Mouse (Mus musculus) adrenal gland, postnatal 10 days (tissue): ENCODE data around the gene Slc6a1. TPM values are rescaled to one million over a fixed set of nuclear protein-coding genes. Genes with fewer than 3 reads are reported as not detected.
"Not testable (repeated sequence)": the region's sequence is repeated elsewhere in the genome, so short reads cannot be mapped to it uniquely, and the experiment has no call there.

Experiments
- DNase-seq: peaks from one replicate; pipeline ENCODE4 v3.0.0; 2021; ENCODE audit warnings: mixed read lengths
- total RNA-seq, 2 experiments: library from RNA; stranded (reverse); gene quantifications; 2 replicates each; pipeline ENCODE4 v1.2.3; 2021

Slc6a1 gene
- total RNA-seq, 2 experiments from 2014 or later, result 0.06 to 0.27 TPM

DNA sequence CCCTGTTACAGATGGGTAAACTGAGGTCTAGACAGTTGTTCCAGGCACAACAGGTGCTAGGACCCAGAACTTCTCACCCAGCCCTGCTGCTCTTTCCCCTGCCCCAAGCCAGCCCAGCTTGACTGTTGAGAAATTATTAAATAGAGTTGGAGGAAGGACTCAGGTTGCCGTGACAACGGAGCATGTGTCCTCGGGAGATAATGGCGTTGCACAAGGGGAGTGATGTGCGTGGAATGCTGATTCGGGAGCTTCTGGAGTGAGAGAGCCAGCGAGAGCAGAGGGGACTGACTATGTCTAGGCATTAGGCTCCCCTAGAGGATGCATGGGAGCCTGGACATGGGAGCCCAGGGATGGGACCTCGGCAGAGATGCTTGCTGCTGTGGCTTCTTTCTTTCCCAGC, 7.7 kb downstream of the Slc6a1 start:
- DNase-seq, result peak; percentile 11

DNA sequence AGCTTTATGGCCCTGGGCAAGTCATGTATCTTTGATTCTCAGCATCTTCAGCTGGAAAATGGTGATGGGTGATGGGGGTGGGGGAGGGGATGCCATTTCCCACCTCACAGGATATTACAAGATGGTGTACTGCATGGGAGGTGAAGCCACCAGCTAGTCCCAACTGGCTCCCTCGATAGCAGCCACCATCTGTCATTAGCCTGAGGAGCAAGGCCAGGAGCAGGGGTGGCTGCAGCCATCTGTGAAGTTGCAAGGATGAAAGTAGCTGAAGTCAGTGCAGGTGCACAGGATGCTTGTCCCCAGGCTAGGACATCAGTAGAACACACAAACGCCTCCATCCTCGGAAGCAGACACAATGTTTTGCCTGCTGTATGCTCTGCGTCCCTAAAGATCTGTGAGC, 8.5 kb downstream of the Slc6a1 start:
- no peak for DNase-seq

DNA sequence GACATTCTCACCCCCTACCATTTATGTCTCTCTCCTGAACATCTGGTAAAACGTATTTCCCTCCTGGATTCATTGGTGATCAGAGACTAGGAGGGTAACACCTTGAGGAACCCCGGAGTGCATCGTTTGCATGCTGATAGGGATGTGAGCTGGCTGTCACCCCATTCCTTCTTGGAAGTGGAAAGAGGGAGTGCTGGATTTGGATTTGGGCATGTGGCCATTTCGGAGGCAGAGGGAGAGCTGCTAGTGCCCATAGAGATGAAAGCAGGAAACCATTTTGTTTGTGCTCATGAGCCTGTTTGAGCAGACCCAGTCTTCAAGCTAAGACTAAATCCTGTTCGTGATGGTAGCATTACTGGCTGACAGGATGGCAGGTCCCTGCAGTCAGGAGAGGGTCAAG, 9.0 kb downstream of the Slc6a1 start:
- no peak for DNase-seq

DNA sequence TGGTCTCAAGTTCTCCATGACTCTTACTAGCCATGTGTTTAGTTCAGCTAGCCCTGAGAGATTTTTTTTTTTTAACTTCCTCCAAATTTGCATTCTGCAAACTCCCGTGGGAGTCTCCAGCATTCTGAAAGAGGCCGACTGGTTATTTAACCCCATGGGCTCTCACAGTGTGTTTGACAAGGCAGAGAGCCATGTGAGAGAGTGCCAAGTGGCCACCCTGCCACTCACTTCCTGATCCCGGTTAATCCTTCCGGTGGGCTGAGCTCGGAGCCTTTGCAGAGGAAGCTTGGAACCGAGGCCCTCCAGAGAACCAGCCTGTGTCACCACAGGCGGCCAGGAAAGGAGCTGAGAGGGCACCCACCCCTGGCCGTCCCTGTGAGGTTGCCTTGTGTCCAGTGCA, 11.1 kb downstream of the Slc6a1 start:
- no peak for DNase-seq

DNA sequence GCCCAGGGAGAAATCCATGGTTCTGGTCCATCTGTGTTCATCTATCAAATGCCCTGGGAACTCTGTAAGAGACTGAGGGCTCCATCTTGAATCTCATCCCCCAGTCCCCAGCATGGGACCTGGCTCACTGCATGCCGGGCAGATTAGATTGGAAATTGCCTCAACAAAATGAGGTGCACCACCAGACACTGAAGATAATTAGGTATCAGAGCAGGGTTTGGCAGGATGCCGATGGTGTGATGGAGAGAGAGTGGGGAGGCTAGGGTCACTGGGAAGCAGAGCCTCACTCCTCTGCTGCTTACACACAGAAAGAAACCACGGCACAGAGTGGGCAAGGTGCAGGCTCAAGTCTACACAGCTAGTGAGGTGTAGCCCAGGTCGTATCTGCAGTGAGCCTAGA, 12.7 kb downstream of the Slc6a1 start:
- DNase-seq, result no peak

DNA sequence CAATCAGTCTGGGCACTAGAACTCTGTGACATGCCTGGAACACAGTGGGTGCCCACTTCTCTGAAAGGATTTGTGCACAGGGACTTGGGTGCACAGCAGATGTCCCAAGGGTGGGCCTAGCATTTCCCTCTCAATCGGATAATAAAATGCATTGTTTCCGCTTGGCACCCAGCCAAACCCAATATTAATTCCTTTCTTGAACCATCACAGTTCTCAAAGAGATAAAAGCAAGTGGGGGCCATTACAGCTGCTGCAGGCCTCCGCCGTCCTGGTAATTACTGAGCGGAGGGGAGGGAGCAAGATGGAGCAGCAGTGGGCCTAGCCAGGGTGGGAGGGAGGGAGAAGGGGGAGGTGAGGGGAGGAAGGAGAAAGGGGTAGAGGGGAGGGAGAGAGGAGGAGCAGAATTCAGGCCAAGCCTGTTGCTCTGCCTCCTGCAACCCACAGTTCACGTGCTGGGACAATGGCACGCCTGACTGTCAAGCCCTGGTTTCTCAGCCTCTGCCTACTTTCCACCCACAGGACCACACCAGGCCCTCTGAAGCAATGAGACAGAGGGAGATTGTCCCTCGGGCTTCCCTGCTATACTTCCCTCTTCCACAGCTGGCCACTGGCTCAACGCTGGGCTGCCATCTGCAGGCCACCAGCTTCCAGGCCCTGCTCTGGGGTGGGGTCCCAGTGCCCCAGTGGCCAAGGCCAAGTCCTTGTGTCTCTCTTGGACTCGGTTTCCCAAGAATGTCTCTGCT, 15.0 kb downstream of the Slc6a1 start:
- DNase-seq, result no peak

DNA sequence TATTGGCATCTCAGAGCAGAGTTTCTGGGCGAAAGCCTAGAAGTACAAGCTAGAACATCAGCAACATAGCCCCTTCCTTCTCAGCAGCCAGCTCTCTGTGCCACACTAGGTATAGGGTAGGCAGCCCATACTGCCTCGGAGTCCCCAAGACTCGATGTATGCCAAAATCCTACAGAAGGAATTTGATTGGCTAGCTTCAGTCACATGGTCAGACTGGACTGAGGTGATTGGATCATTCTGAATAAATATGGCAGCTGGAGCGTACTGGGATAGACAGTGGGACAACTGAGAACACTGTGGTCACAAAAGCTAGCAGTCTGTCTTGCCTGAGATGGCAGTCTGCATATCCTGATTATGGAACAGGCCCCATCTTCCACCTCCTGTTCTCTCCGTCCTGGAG, 17.3 kb downstream of the Slc6a1 start:
- no peak for DNase-seq

DNA sequence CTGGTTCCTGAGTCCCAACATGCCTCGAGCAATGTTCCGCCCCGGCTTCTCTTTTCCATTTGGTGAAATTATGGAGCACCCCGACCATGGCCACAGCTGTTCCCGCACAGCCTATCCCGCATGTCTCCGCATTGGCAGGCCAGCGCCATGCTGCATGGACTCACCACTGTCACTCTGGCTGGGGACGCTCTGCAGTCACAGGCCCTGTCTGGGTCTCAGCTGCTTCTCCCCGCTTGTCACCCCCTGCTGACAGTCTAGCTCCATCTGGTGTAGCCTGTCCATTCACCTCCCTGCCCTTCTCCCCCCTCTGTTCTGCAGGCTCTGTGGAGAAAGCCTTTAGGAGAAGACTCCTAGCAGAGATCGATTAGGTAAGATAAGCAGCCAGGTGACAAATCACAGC, 18.3 kb downstream of the Slc6a1 start:
- no peak for DNase-seq

DNA sequence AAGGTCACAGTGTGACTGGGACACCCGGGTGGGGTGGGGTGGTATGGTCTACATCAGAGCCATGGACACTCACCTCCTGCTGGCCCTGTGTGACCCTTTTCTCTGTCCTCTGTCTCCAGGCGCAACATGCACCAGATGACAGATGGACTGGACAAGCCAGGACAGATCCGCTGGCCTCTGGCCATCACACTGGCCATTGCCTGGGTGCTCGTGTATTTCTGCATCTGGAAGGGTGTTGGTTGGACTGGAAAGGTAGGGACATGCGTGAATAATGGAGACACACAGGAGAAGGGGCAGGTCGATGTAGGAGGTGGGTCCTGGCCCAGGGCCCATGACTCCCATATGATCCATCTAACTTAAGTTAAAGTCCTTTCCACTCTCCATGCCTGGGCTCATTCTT, 22.2 kb downstream of the Slc6a1 start:
- no peak for DNase-seq

DNA sequence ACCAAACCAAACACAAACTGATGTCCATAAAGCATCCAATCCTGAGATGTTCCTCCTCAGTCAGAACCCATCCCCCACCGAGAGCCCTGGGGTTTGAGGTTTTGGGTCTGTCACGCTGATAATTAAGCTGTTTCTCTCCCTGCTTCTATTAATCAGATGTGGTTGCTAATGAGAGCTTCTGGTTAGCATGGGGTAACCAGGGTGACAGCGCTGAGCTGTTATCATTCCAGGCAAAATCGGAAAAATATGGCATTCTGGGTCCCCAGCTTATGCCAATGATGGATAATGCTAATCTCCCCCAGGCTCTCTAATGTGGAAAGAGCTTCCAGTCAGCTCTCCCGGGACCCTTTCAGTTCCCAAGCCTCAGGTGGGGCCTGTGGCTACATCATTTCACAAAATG, 38.1 kb downstream of the Slc6a1 start:
- no peak for DNase-seq

DNA sequence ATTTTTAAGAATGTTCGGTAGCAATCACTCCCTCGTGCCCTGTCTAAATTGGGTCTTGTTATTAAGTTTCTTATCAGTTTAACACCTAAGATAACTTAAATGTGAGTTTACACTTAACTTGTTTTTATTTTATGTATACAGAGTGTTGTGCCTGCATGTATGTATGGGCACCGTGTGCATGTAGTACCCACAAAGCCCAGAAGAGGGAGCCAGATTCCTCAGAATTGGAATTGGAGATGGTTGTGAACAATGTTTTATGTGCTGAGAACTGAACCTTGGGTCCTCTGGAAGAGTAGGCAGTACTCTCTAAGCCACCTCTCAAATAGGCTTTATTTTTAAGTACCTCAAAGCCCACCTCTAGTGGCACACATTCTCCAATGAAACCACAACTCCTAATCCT, 38.7 kb downstream of the Slc6a1 start:
- DNase-seq, result no peak

DNA sequence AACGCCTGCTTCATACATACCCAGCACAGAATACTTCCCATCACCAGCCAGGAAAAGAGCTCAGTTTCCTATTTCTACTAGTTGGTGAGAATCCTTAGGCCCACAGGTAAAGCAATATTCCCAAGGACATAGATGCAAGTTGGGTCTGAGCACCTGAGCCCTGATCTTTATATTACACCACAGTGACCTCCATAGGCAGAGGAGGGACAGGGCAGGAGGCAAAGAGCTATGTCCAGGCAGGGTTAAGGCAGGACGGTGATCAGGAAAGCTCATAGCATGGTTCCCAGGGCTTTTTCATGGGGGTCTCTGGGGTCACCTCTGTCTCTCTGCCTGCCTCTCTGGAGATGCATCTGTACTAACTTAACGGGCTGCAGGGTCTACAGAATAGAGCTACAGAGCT, 40.5 kb downstream of the Slc6a1 start:
- no peak for DNase-seq

DNA sequence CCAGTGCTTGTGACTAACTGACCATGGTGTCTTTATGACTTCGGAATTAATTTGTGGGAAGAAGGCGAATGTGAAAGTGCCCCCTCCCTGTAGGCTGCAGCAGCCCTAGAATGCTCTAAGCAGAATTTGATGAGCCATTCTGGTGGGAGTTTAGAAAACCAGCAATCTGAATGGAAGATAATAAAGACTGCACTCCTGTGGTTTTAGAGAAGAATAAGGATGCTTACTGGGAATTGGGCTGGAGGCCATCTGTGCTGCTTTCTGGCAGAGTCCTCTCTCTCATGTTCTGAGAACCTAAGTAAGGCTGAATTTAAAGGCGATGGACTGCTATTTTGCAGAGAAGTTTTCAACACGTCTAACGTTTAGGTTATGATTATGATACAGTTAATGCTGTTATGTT, 42.4 kb downstream of the Slc6a1 start:
- no peak for DNase-seq

DNA sequence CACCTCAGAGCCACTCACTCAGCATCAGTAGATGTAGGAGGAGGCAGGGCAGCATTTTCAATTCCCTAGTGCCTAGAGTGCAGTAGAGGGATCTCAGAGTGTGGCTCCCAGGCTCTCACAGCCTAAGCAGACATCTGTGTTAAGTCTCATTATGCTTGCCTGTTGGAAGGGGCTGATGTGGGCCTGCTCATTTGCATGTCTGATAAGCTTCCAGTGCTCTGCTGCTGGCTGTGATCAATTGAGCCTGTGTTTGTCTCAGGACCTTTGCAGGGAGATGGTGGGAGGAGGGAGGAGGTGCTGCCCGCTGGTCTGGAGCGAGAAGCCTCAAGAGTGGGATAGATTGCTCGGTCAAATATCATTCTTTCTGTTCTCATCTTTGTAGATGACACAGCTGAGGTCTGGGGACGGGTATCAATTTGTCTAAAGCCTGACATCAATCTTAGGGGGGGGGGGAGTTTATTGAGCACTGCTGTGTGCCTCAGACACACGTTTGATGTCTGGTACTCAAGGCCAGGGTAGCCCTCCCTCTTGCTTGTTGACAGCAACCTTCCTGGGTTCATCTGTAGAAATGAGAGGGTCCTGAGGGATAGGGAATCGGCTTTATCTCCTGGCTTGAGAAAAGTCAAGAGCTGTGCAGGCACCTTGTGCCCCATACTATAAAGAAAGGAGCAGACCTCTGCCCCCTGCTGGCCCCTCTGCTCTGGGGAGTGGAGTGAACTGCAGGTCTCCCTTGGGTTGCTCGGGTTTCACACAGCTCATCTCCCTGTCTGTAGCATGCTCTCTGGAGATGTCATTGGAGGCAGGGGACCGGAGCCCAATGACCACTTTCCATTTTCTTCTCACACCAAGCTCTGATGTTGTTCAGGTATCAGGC, 47.4 kb downstream of the Slc6a1 start:
- DNase-seq, result peak; percentile 12

DNA sequence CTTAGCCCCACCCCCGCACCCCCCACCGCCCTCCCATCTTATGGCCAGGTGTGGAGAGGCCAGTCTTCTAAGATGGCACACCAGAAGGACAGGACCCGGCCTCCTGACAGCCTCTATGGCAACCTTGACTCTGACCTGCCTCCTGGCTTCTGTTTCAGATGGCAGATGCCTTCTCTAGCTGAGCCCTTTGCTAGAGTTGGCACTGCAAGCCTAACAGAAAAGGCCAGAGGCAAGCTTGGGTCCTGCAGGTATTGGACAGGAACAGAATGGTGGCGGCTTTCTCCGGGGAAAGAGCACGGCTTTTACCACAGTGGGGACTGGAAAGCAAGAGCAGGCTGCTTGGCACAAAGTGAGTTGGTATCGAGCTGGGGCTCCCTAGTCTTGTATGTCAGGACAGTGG, 49.5 kb downstream of the Slc6a1 start:
- DNase-seq, result no peak

DNA sequence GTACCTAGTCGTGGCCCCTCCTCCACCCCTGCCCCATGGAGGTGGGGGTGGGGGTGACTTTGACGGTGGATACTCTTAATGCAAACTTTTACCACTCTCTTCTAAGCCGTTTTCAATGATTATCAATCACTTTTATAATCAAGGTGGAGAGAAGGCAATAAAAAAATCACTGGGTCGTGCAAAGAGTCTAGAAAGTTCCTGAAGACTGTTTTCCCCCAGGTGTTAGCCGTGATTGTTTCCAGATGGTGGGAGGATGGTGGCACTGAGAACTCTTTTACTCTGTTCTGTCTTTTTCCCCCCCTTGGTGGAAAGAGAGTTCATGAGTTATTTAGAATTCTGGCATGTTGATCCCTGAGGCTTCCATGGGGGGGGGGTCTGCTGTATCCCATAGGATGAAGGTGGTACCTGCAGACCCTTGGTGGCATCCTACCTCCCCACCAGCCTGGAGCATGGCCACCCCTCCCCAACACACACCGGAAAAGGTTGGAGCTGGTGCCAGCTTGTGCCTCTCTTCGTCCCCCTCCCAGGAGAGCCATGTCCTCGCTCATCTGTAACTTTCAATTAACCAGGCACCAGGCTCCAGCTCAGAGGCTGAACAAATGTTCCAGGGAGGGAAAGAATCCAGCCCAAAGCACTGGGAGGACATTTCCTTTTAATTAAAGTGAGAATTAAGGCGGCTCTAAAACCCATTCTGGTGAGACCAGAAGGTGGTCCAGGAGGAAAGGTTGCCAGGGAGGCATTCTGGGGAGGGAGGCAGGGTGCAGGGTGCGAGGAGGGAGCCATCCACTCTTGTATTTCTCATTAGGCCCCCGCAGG, 53.9 kb downstream of the Slc6a1 start:
- no peak for DNase-seq

DNA sequence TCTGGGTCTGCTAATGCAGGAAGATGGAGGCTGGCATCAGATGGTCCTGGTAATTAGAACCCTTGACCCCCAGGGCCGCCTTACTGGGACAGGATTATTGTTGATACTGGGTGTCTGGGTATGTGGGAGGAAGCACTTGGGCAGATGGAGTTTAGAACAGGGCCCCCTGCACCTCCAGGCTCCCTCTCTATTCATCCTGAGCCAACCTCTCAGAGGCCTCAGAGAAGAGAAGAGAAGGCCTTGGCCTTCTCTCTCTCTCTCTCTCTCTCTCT, 54.4 kb downstream of the Slc6a1 start:
- DNase-seq, result no peak

DNA sequence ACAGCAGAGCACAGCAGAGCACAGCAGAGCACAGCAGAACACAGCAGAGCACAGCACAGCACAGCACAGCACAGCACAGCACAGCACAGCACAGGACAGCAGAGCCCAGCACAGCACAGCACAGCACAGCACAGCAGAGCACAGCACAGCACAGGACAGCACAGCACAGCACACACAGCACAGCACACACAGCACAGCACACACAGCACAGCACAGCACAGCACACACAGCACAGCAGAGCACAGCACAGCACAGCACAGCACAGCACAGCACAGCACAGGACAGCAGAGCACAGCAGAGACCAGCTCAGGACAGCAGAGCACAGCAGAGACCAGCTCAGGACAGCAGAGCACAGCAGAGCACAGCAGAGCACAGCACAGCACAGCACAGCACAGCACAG, 58.9 kb downstream of the Slc6a1 start:
- not testable (repeated sequence) for DNase-seq

DNA sequence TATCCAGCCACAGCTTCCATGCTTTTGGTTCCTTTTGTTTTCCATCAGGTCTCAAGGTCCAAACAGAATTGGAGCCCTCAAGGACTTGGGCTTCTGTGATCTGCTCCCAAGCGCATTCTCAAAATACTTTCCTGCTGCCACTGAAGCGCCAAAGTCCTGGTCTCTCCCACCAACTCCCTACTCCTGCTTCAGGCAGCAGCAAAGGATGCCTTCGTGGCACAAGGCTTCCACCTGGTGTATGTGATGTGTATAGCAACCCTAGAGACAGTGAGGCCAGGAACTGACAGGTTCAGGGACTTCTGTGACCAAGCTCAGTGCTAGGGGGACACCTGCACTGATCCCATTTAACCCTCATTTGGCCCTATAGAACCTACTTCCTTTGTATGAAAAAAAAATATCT, 61.3 kb downstream of the Slc6a1 start:
- DNase-seq, result peak; percentile 58

DNA sequence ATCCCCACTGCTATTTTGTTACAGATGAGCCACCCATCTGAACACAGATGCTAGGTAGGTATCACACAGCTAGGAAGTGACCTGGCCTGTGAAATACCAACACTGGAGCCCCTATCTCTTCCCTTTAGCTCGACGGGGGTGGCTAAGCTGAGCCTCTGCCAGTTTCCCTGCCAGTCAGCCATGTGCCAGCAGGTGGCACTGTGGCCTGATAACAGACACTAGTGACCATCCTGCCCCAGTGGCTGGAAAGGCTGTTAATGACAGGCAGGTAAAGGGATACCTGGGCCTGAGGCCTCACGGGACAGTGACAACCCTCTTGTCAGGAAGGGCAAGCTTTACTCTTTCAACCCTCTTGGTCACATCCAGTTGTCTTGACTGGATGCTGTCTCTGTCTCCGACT, 62.7 kb downstream of the Slc6a1 start:
- DNase-seq, result peak; percentile 82

DNA sequence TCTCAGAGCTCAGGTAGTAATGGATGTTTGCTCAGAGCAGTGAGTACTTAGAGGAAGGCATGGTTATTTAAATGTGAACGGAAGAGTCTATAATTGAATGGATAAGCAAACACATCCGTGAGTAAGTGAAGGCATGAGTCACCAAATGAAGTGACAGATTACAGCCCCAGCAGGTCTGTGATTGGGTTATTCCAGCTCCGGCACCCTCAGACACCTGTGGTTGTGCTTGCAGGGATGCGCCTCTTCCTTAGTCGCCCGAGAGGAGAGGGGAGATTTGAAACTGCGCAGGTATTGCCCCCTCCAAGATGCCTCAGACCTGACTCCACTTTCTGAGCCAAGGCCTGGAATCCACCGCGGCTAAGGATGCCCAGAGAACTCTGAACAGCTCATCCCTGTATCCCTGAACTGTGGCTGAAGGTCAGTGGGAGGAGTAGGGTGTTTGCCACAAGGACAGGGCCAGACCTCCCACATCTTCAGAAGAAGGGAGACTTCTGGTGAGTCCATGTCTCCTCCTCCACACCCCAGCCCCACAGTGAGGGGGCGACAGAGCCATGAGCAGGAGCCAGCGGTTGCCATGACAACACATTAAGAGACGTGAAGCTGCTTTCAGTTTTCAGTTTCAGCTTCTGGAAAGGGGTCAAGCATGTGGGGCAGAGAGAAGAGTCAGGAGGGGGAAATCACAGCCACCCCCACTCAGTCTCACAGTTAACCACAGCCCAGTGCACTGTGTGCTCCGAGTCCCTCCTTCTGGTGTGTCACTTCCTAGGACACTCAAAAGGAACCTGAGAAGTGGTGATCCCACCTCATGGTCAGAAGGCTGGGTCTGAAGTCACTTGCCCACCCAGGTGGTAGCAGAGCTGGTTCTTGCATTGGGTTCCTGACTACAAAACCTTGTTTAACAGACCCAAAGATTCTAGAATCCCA, 65.7 kb downstream of the Slc6a1 start:
- peak; percentile 12 for DNase-seq

DNA sequence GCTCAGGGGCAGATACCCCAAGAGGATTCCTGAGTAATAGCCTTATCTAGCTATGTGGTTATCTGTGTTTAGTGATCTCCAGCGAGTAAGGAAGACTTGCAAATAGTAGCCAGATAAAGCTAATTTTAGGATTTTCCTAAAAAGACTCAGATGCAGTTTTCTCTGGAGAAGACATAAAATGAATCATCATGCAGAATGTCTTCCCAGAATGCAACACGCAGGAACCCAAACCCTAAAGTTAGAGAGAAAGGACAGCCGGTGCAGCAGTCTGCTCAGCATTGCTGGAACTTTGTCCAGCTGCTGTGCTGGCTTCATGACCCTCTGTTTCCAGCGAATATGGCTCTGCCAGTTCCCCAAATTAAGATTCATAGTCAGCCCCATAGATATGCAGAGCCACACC, 72.2 kb downstream of the Slc6a1 start:
- DNase-seq, result no peak
